Mouse (Mus musculus) thymus, adult 2 months (tissue): ENCODE results near the gene Eef1akmt1. TPM values are rescaled to one million over a fixed set of nuclear protein-coding genes. Genes with fewer than 3 reads are reported as not detected.

Experiments
- DNase-seq: peaks from one replicate; pipeline ENCODE4 v3.0.0; 2021
- H3K27ac ChIP-seq: fragments of 200-500 bp; 2 replicates; pipeline ENCODE4 v1.5.1; 2012; ENCODE audit warnings: low read length, control low read depth; ENCODE audit not compliant: control insufficient read depth, insufficient read depth
- H3K27me3 ChIP-seq: fragments of 200-500 bp; 2 replicates; pipeline ENCODE4 v1.6.1; 2012; ENCODE audit warnings: mild to moderate bottlenecking, low read length, moderate library complexity, mixed read lengths; ENCODE audit not compliant: control insufficient read depth, insufficient read depth
- H3K36me3 ChIP-seq: fragments of 200-500 bp; 2 replicates; pipeline ENCODE4 v1.6.1; 2012; ENCODE audit warnings: mild to moderate bottlenecking, low read length, moderate library complexity; ENCODE audit not compliant: control insufficient read depth, insufficient read depth
- H3K4me1 ChIP-seq: fragments of 200-500 bp; replicated peaks from 2 replicates; pipeline ENCODE4 v1.6.1; 2012; ENCODE audit warnings: low read length; ENCODE audit not compliant: control insufficient read depth, insufficient read depth
- H3K4me3 ChIP-seq: fragments of 200-500 bp; 2 replicates; pipeline ENCODE4 v1.5.1; 2012; ENCODE audit warnings: mild to moderate bottlenecking, low read length, control low read depth, moderate library complexity; ENCODE audit not compliant: control insufficient read depth, insufficient read depth
- CTCF ChIP-seq: fragments of 200-500 bp; IDR thresholded peaks from 2 replicates; pipeline ENCODE4 v1.5.1; 2012; ENCODE audit warnings: mild to moderate bottlenecking, control low read depth, low read length, moderate library complexity, borderline replicate concordance; ENCODE audit not compliant: control insufficient read depth, poor library complexity, insufficient read depth; ENCODE audit errors: extremely low read depth
- POLR2A ChIP-seq: fragments of 200-500 bp; IDR thresholded peaks from 2 replicates; pipeline ENCODE4 v1.6.1; 2012; ENCODE audit warnings: mild to moderate bottlenecking, low read length, control low read depth, moderate library complexity; ENCODE audit not compliant: control insufficient read depth, poor library complexity, insufficient read depth; ENCODE audit errors: extremely low read depth
- WGBS: fragments of 180-500 bp; shearing (Covaris S2); methylation state at CpG from one replicate; pipeline ENCODE4 v1.1.7; 2018; 5-methylcytosine and 5-hydroxymethylcytosine counted together
- polyA plus RNA-seq: library from polyadenylated mRNA; depleted of rRNA; stranded (reverse); fragments of >200 nt; gene quantifications from 2 replicates; pipeline ENCODE4 v1.2.3, GENCODE M21; 2012

Eef1akmt1 gene
- polyA plus RNA-seq, 1 experiment, result 24.0 TPM

GRCm38 (mm10) chr14:57611034-57611433 lies 39.6 kb upstream of the Eef1akmt1 start:
- Histone ChIP-seq H3K4me1 (peaks cover 3% of the 10 kb centered on the region; the same call in 1 of the 2 replicates), H3K36me3 (peaks cover 6% of the 10 kb centered on the region; the same call in 1 of the 2 replicates), H3K4me3 (no peak overlapping the region), H3K27ac (no peak overlapping the region), H3K27me3 (no peaks in the 10 kb centered on the region)
- no peak for DNase-seq
- 70% methylated on average over 2 of the region's 2 CpGs for WGBS
- TF ChIP-seq POLR2A (no peak), CTCF (no peak)

GRCm38 (mm10) chr14:57609816-57610329 lies 38.5 kb upstream of the Eef1akmt1 start:
- DNase-seq, result no peak
- no peak overlapping the region for H3K27ac ChIP-seq
- peaks cover 9% of the 10 kb centered on the region; the same call in 1 of the 2 replicates for H3K36me3 ChIP-seq
- WGBS, result 97% methylated on average over 4 of the region's 4 CpGs
- no peaks in the 10 kb centered on the region for H3K27me3 ChIP-seq
- TF ChIP-seq POLR2A (no peak), CTCF (no peak)
- H3K4me1 ChIP-seq, result no peaks in the 10 kb centered on the region
- H3K4me3 ChIP-seq, result no peak overlapping the region

- Histone ChIP-seq H3K36me3 (peaks cover 19% of the 10 kb centered on the region), H3K27ac (no peak overlapping the region), H3K27me3 (no peaks in the 10 kb centered on the region), H3K4me1 (no peaks in the 10 kb centered on the region), H3K4me3 (no peak overlapping the region)
- no peak for TF ChIP-seq CTCF
- TF ChIP-seq POLR2A, result no peak
- DNase-seq, result no peak
- WGBS, result 93% methylated on average over 1 of the region's 1 CpGs
Measured at GRCm38 (mm10) chr14:57607500-57607899, 36.1 kb upstream of the Eef1akmt1 start.

- Histone ChIP-seq H3K4me1 (no peaks in the 10 kb centered on the region), H3K36me3 (peaks cover 25% of the 10 kb centered on the region), H3K4me3 (no peak overlapping the region), H3K27me3 (no peaks in the 10 kb centered on the region), H3K27ac (no peak overlapping the region)
- DNase-seq, result no peak
- TF ChIP-seq POLR2A (no peak), CTCF (no peak)
- 94% methylated on average over 8 of the region's 8 CpGs for WGBS
Measured at GRCm38 (mm10) chr14:57606663-57607365, 35.4 kb upstream of the Eef1akmt1 start.

- no peak overlapping the region; the same call in 1 of the 2 replicates for H3K27ac ChIP-seq
- H3K27me3 ChIP-seq, result no peaks in the 10 kb centered on the region
- TF ChIP-seq POLR2A (no peak), CTCF (no peak)
- DNase-seq, result no peak
- no peak overlapping the region for H3K4me3 ChIP-seq
- peaks cover 60% of the 10 kb centered on the region for H3K36me3 ChIP-seq
- 92% methylated on average over 5 of the region's 5 CpGs for WGBS
- no peaks in the 10 kb centered on the region for H3K4me1 ChIP-seq
Measured at GRCm38 (mm10) chr14:57593279-57593678, 21.9 kb upstream of the Eef1akmt1 start.

GRCm38 (mm10) chr14:57591830-57592229 lies 20.4 kb upstream of the Eef1akmt1 start:
- Histone ChIP-seq H3K4me1 (no peaks in the 10 kb centered on the region), H3K4me3 (no peak overlapping the region), H3K36me3 (peaks cover 63% of the 10 kb centered on the region), H3K27me3 (no peaks in the 10 kb centered on the region), H3K27ac (no peak overlapping the region)
- no peak for TF ChIP-seq CTCF
- TF ChIP-seq POLR2A, result no peak
- no peak for DNase-seq
- 96% methylated on average over 3 of the region's 3 CpGs for WGBS
